Mouse (Mus musculus): Measurements from ENCODE around the gene Anxa1.

Anxa1 gene

GRCm38 (mm10) chr19:20381207-20381752 is 9.5 kb downstream of the Anxa1 start:
- DNase-seq (ENCODE audit: low spot score in 2 of 2) = no peak

DNA sequence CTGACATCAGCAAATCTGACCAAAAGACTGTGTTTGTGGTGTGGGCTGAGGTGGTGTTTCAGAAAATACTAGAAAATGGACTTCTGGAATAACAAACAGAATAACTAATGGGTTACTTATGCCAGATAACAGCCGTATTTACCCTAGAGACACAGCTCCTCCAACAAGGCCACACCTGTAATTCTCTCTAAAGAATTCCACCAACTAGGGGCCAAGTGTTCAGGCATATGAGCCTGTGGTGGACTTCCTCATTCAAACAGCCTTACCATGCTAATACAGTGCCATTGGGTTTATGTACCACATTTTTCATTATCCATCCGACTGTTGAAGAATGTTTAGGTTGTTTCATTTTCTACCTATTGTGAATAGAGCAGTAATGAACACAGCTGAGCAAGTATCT is 20.6 kb downstream of the Anxa1 start:
- no peak for DNase-seq (ENCODE audit: low spot score in 2 of 2)

DNA sequence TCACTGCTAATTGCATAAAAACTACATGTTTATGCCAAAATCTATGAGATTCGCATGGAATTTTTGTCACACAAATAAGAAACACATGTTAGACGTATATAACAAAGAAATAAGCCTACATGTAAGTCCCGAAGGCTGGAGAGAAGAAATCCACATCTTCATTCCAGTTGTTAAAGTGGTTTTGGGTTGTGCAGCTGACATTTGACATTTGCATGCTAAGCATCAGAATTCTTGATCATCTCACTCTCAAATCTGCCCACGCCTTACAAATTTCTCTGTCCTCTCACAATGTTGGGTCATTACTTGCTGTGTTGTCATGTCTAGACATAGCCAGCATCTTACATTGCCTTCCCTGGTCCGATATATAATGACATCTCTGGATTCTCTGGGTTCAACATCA is 24.2 kb downstream of the Anxa1 start:
- no peak for DNase-seq (ENCODE audit: low spot score in 2 of 2)

DNA sequence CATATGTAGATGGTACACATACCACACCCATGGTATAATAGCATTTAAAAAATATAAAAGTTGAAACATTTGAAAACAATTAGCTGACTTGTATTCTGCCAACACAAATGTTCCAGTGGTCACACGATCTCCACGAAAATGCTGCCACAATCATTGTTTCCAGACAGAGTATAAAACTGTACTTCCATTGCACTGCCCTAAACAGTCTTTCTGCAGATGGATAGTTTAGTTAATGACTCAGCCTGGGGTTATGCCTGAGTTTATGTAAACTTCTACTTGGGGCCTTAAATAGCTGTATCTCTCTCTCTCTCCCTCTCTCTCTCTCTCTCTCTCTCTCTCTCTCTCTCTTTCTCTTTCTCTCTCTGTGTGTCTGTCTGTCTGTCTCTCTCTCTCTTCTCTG is 24.7 kb downstream of the Anxa1 start:
- DNase-seq (ENCODE audit: low spot score in 2 of 2) = no peak

GRCm38 (mm10) chr19:20365364-20365763 is 25.4 kb downstream of the Anxa1 start:
- no peak for DNase-seq (ENCODE audit: low spot score in 2 of 2)

- no peak for DNase-seq (ENCODE audit: low spot score in 2 of 2)
Observed at GRCm38 (mm10) chr19:20364931-20365330, 25.8 kb downstream of the Anxa1 start.

GRCm38 (mm10) chr19:20363221-20363620 is 27.5 kb downstream of the Anxa1 start:
- no peak for DNase-seq (ENCODE audit: low spot score in 2 of 2)

DNA sequence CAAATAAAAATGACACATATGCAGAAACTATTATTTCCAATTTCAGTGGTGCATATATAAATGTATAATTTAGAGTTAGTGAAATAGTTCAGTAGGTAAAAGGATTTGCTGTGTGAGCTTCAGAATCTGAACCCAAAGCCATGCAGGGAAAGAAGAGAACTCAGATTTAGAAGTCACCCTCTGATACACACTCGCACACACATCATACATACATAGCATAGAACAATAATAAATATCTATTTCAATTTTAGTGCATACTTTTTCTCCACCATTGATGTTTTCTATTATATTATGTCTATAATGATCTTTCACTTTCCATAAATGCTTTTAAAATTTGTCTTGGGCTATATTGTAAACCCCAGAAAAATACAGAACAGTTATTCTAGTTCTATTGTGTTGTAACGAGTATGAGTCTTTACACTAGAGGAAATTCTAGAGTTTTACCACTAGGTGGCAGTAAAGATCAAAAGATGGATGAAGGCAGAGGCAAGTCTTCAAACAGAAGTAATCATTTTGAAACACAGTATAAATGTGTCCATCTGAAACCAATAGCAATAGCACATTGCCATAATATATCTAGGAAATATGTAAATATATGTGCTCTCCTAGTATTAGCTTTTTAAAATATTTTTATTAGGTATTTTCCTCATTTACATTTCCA is 28.7 kb downstream of the Anxa1 start:
- DNase-seq (ENCODE audit: low spot score in 2 of 2) = no peak

DNA sequence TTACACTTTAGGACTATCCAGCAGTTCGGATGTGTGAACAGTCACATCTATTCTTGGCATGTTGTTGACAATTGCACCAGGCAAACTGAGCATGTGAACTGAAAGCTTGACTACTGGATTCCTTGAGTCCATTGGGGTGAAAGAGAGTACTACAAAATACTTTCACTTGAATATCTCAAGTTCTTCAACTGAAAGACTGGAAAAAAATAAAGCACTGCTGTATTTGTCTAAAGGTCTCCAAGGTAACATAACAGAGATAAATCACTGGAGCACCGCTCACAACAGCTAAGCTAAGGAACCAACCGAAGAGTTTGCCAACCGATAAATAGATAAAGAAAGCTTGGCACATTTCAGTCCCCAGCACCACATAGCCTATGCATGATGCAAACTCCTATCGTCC is 32.1 kb downstream of the Anxa1 start:
- DNase-seq (ENCODE audit: low spot score in 2 of 2) = no peak

DNA sequence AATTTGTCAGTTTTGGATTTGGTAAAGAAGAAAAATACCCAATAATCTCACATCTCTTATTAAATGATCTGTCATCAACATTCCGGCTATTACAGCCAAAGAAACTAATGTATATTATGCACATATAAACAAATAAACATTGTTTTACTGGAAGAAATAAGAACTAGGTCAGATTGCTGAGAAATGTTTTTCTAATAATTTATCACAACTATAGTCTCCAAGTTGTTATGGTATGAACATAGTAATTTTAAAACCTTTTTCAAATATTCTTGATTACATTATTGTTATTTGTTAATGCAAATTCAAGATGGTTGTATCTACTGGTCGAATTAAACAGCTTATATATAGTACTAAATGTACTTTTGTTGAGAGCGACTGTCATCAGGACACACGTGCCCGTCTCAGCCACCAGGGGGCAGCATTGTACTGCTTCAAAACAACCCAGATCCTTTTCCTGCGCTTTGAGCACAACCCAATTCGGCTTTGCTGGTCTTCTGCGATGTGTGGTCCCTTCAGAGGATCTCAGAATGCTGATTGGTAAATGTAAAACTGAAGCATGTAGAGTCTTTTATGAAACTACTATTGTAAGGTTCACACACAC is 45.3 kb downstream of the Anxa1 start:
- peak; percentile 70 to 72 for DNase-seq (ENCODE audit: low spot score in 2 of 2)

- peak; percentile 16 to 39 for DNase-seq (ENCODE audit: low spot score in 2 of 2)
Observed at GRCm38 (mm10) chr19:20344511-20345316, 46.0 kb downstream of the Anxa1 start.

GRCm38 (mm10) chr19:20344052-20344451 is 46.7 kb downstream of the Anxa1 start:
- no peak for DNase-seq (ENCODE audit: low spot score in 2 of 2)

Data from right cerebral cortex, postnatal 36 days (tissue).